Mouse (Mus musculus): ENCODE results near the gene Herpud1. TPM values are rescaled to one million over a fixed set of nuclear protein-coding genes. Genes with fewer than 3 reads are reported as not detected.

The Herpud1 gene
- polyA plus RNA-seq, 1 experiment from 2014 or later = 126 TPM

DNA sequence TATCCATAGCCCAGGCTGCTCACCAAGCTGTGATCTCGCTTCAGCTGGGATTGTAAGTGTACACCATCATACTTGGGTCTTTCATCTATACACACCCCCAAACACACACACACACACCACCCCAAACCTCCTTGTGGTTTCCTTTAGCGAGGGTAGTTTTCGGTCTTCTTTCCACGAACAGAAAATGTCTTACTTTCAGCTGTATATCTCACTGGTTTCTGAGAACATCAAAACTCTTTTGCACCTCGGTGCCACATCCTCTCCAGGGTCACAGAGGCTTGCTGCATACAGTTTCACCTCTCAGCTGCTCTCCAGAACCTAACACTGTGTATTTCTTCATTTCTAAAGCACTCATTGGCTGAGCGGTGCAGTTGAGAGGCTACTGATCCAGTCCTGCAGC, 27.3 kb downstream of the Herpud1 start:
- H3K9ac ChIP-seq (ENCODE audit: low read length) = no peak overlapping the region
- ATAC-seq (ENCODE audit: low read depth) = no peak
- H3K4me1 ChIP-seq (replicated peaks; ENCODE audit: control insufficient read depth, insufficient read depth, low read length) = no peaks in the 10 kb centered on the region
- H3K27me3 ChIP-seq (ENCODE audit: control insufficient read depth, insufficient read depth, low read depth, low read length) = no peaks in the 10 kb centered on the region
- no peak overlapping the region for H3K4me3 ChIP-seq (ENCODE audit: low read length)
- WGBS = 60% methylated on average over 6 of the region's 6 CpGs
- H3K36me3 ChIP-seq (ENCODE audit: control insufficient read depth, insufficient read depth, low read length) = no peaks in the 10 kb centered on the region
- no peak overlapping the region for H3K27ac ChIP-seq (ENCODE audit: low read length)
- H3K9me3 ChIP-seq (ENCODE audit: control insufficient read depth, low read length) = no peaks in the 10 kb centered on the region
- H3K4me2 ChIP-seq (ENCODE audit: low read depth, low read length) = no peak overlapping the region

DNA sequence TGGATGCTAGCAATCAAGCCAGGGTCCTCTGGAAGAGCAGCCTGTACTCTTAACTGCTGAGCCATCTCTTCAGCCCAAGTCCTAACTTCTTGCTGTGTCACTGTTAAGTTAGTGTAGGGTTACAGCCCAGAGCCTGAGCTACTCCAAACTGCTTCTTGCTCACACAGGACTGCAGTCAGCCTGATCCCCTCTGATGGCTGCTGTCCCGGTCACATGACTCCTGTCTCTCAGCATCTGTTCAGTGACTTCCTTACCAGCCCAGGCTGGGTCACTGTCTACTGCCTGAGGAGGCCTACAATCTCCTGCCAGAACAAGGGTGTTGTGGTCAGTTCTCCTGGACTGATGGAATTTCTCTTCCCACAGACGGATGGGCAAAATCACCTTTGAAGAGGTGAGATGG, 29.0 kb downstream of the Herpud1 start:
- H3K36me3 ChIP-seq (ENCODE audit: control insufficient read depth, insufficient read depth, low read length) = no peaks in the 10 kb centered on the region
- no peak overlapping the region for H3K4me3 ChIP-seq (ENCODE audit: low read length)
- no peaks in the 10 kb centered on the region for H3K4me1 ChIP-seq (replicated peaks; ENCODE audit: control insufficient read depth, insufficient read depth, low read length)
- no peak overlapping the region for H3K4me2 ChIP-seq (ENCODE audit: low read depth, low read length)
- no peak for ATAC-seq (ENCODE audit: low read depth)
- no peak overlapping the region for H3K9ac ChIP-seq (ENCODE audit: low read length)
- no peak overlapping the region for H3K27ac ChIP-seq (ENCODE audit: low read length)
- no peaks in the 10 kb centered on the region for H3K9me3 ChIP-seq (ENCODE audit: control insufficient read depth, low read length)
- 77% methylated on average over 2 of the region's 2 CpGs for WGBS
- H3K27me3 ChIP-seq (ENCODE audit: control insufficient read depth, insufficient read depth, low read depth, low read length) = no peaks in the 10 kb centered on the region

DNA sequence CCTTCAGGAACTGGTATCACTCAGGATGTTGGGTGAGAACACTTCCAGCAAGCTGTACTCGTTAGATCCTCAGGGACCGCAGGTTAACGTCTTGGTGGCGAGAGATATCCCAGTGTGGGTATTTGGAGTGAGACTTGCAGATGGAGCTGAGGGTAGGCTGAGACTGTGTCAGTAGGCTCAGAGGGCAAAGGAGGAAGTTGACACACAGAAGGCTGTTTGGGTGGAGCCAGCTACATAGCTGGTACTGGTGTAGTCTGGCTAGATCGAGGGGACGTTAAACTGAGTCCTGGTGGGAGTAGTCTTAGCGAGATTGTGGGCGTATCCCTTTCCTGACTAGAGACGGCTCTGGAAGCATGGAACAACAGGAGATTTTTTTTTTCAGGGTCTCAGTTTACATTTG, 31.8 kb downstream of the Herpud1 start:
- Histone ChIP-seq H3K4me1 (replicated peaks; ENCODE audit: control insufficient read depth, insufficient read depth, low read length) (no peaks in the 10 kb centered on the region), H3K9ac (ENCODE audit: low read length) (no peak overlapping the region), H3K27ac (ENCODE audit: low read length) (no peak overlapping the region), H3K4me2 (ENCODE audit: low read depth, low read length) (no peak overlapping the region), H3K4me3 (ENCODE audit: low read length) (no peak overlapping the region), H3K27me3 (ENCODE audit: control insufficient read depth, insufficient read depth, low read depth, low read length) (no peaks in the 10 kb centered on the region), H3K9me3 (ENCODE audit: control insufficient read depth, low read length) (no peaks in the 10 kb centered on the region), H3K36me3 (ENCODE audit: control insufficient read depth, insufficient read depth, low read length) (no peaks in the 10 kb centered on the region)
- 53% methylated on average over 9 of the region's 9 CpGs for WGBS
- no peak for ATAC-seq (ENCODE audit: low read depth)

DNA sequence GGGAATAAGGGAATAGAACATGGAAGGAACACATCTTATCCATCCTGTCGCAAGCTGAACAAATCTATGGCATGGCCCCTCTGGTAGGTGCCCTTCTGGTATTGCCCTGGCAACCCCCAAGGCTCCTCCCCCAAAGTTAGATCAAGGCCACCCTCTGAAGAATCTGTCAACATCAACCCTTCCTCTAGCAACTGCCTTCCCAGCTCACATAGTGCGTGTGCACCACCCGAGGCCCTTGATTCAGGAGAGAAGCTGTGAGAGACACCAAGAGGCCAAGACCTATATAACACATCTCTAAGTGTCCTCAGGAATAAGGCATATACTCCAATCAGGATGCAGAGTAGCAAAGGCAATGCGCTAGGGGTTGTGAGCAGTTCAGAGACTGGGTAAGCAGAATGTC, 36.0 kb downstream of the Herpud1 start:
- WGBS = 83% methylated on average over 4 of the region's 4 CpGs
- Histone ChIP-seq H3K36me3 (ENCODE audit: control insufficient read depth, insufficient read depth, low read length) (no peaks in the 10 kb centered on the region), H3K27ac (ENCODE audit: low read length) (no peak overlapping the region), H3K9me3 (ENCODE audit: control insufficient read depth, low read length) (no peaks in the 10 kb centered on the region), H3K4me2 (ENCODE audit: low read depth, low read length) (no peak overlapping the region), H3K4me3 (ENCODE audit: low read length) (no peak overlapping the region), H3K27me3 (ENCODE audit: control insufficient read depth, insufficient read depth, low read depth, low read length) (no peaks in the 10 kb centered on the region; the same call in 1 of the 2 replicates), H3K4me1 (replicated peaks; ENCODE audit: control insufficient read depth, insufficient read depth, low read length) (no peaks in the 10 kb centered on the region), H3K9ac (ENCODE audit: low read length) (no peak overlapping the region)
- no peak for ATAC-seq (ENCODE audit: low read depth)

DNA sequence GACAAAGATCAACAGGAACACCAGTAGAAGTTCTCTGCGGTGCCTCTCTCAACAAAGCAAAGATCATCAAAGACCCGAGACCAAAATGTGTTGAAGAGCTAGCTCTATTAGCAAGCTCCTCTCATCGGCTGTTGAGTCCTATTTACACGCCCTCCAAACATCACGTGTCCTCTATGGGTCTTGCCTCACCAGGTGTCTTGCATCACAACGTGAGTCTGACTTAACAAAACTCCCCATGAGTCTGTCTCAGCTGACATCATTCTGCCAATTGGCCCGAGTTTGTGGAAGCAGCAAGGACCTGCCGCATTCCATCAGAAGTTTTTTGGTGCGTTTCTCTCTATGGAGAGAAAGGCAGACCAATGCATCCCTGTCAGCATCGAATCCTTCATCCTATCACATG, 41.7 kb downstream of the Herpud1 start:
- Histone ChIP-seq H3K9ac (ENCODE audit: low read length) (no peak overlapping the region), H3K36me3 (ENCODE audit: control insufficient read depth, insufficient read depth, low read length) (no peaks in the 10 kb centered on the region), H3K4me2 (ENCODE audit: low read depth, low read length) (no peak overlapping the region), H3K4me1 (replicated peaks; ENCODE audit: control insufficient read depth, insufficient read depth, low read length) (no peaks in the 10 kb centered on the region), H3K4me3 (ENCODE audit: low read length) (no peak overlapping the region), H3K27ac (ENCODE audit: low read length) (no peak overlapping the region), H3K27me3 (ENCODE audit: control insufficient read depth, insufficient read depth, low read depth, low read length) (no peaks in the 10 kb centered on the region; the same call in 1 of the 2 replicates), H3K9me3 (ENCODE audit: control insufficient read depth, low read length) (no peaks in the 10 kb centered on the region)
- 40% methylated on average over 10 of the region's 10 CpGs for WGBS
- no peak for ATAC-seq (ENCODE audit: low read depth)

DNA sequence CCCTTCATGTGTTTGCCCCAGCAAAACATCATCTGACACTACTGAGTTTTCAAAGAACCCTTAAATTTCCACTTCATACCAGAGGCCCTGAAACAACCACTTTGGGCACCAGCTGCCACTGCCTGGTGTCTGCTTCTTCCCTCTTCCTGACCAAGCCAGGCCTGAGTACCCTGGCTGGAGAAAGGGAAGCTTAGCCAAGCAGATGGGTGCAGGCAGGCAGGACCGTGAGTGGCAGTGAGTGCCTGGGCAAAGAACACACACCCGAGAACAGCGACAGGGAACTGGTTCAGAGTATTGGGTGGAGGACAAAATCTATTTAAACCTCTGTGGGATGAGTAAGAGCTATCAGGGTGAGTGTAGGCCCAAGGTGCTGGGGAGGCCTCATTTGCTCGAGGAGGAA, 42.2 kb downstream of the Herpud1 start:
- Histone ChIP-seq H3K4me3 (ENCODE audit: low read length) (no peak overlapping the region), H3K27me3 (ENCODE audit: control insufficient read depth, insufficient read depth, low read depth, low read length) (no peaks in the 10 kb centered on the region; the same call in 1 of the 2 replicates), H3K36me3 (ENCODE audit: control insufficient read depth, insufficient read depth, low read length) (no peaks in the 10 kb centered on the region), H3K9ac (ENCODE audit: low read length) (no peak overlapping the region), H3K27ac (ENCODE audit: low read length) (no peak overlapping the region), H3K9me3 (ENCODE audit: control insufficient read depth, low read length) (no peaks in the 10 kb centered on the region), H3K4me1 (replicated peaks; ENCODE audit: control insufficient read depth, insufficient read depth, low read length) (no peaks in the 10 kb centered on the region), H3K4me2 (ENCODE audit: low read depth, low read length) (no peak overlapping the region)
- 63% methylated on average over 4 of the region's 4 CpGs for WGBS
- ATAC-seq (ENCODE audit: low read depth) = no peak

DNA sequence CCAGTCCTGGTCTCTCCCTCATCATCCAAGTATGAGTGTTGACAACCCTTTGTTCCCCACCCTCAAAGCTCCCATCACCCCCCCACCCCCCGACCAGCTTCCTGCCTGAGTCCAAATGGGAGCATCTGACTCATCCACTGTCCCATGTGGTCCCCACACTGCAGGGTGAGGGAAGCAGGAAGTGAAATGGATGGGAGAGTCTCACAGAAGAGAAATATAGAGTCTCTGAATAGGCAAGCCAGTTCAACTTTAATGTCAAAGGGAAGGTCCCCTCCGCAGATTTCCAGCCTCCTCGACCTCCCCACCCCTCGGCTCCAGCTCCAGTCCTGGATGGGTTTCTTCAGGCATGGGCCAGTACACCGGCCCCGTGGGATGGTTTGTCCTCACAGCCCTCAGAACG, 43.1 kb downstream of the Herpud1 start:
- 76% methylated on average over 7 of the region's 7 CpGs for WGBS
- no peak for ATAC-seq (ENCODE audit: low read depth)
- no peaks in the 10 kb centered on the region; the same call in 1 of the 2 replicates for H3K27me3 ChIP-seq (ENCODE audit: control insufficient read depth, insufficient read depth, low read depth, low read length)

DNA sequence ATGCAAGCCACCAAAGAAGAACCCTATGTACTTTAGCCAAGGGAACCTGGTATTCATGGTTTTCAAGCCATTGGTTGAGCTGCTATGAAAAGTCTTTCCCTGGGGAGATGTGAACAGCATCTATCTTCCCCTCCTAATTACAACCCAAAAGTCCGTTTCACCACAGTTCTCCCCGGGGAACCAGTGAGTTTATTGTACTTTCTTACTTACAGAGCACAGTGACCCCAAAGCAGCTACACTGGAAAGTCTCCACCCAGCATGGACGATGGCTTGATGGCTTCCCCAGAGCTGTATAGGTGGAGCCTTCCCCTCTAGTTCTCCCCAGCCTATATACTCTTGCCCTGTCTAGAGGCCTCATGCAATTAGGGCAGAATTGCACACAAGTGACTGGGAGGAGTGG, 46.0 kb downstream of the Herpud1 start:
- Histone ChIP-seq H3K4me3 (ENCODE audit: low read length) (no peak overlapping the region), H3K36me3 (ENCODE audit: control insufficient read depth, insufficient read depth, low read length) (no peaks in the 10 kb centered on the region), H3K4me2 (ENCODE audit: low read depth, low read length) (no peak overlapping the region), H3K27ac (ENCODE audit: low read length) (no peak overlapping the region), H3K9me3 (ENCODE audit: control insufficient read depth, low read length) (no peaks in the 10 kb centered on the region), H3K9ac (ENCODE audit: low read length) (no peak overlapping the region), H3K27me3 (ENCODE audit: control insufficient read depth, insufficient read depth, low read depth, low read length) (no peaks in the 10 kb centered on the region; the same call in 1 of the 2 replicates), H3K4me1 (replicated peaks; ENCODE audit: control insufficient read depth, insufficient read depth, low read length) (peaks cover 3% of the 10 kb centered on the region; the same call in 1 of the 2 replicates)
- WGBS = 66% methylated on average over 3 of the region's 3 CpGs
- no peak for ATAC-seq (ENCODE audit: low read depth)

More for the DNA sequence above, 43.1 kb downstream of the Herpud1 start:
- Histone ChIP-seq H3K4me1 (replicated peaks; ENCODE audit: control insufficient read depth, insufficient read depth, low read length) (peaks cover 3% of the 10 kb centered on the region; the same call in 1 of the 2 replicates), H3K27ac (ENCODE audit: low read length) (no peak overlapping the region), H3K9me3 (ENCODE audit: control insufficient read depth, low read length) (no peaks in the 10 kb centered on the region), H3K4me3 (ENCODE audit: low read length) (no peak overlapping the region), H3K36me3 (ENCODE audit: control insufficient read depth, insufficient read depth, low read length) (no peaks in the 10 kb centered on the region), H3K4me2 (ENCODE audit: low read depth, low read length) (no peak overlapping the region), H3K9ac (ENCODE audit: low read length) (no peak overlapping the region)

DNA sequence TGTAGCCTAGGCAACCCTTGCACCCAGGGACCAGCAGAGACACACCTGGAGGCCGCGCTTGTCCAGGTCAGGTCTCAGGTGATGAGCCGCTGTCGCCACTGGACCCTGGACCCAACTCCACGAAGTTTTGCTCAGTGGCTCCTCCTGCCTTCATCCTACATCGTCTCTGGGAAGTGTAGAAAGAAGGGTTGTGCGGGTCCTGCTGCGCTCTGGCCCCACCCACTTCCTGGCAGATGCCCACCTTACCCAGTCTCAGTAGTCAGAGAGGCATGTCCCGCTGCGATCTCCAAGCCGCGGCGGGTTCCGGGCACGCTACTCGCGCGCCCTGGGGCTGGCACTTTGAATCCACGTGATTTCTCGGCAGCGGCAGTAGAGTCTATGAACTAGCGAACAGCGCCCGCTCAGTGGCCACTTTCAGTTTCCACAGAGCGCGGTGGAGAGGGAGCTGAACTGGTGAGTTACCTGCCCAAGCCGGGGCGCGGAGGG, 47.8 kb downstream of the Herpud1 start, which contains the start of gene Nlrc5:
Nlrc5 (plus strand) TSS at position 376 of the 486 bp plus-strand sequence.
- no peak within 1 kb of the TSS for H3K27ac ChIP-seq (ENCODE audit: low read length)
- H3K4me3 ChIP-seq (ENCODE audit: low read length) = peak within 1 kb of the TSS; percentile 55
- peak; percentile 47 for ATAC-seq (ENCODE audit: low read depth)
- under 1% methylated on average over 29 of the region's 29 CpGs for WGBS
- peak within 1 kb of the TSS; percentile 60 for H3K9ac ChIP-seq (ENCODE audit: low read length)
- H3K4me1 ChIP-seq (replicated peaks; ENCODE audit: control insufficient read depth, insufficient read depth, low read length) = peaks cover 3% of the 10 kb centered on the region; the same call in 1 of the 2 replicates
- H3K36me3 ChIP-seq (ENCODE audit: control insufficient read depth, insufficient read depth, low read length) = no peaks in the 10 kb centered on the region
- no peaks in the 10 kb centered on the region; the same call in 1 of the 2 replicates for H3K27me3 ChIP-seq (ENCODE audit: control insufficient read depth, insufficient read depth, low read depth, low read length)
- no peaks in the 10 kb centered on the region for H3K9me3 ChIP-seq (ENCODE audit: control insufficient read depth, low read length)
- H3K4me2 ChIP-seq (ENCODE audit: low read depth, low read length) = peak within 1 kb of the TSS; percentile 90

DNA sequence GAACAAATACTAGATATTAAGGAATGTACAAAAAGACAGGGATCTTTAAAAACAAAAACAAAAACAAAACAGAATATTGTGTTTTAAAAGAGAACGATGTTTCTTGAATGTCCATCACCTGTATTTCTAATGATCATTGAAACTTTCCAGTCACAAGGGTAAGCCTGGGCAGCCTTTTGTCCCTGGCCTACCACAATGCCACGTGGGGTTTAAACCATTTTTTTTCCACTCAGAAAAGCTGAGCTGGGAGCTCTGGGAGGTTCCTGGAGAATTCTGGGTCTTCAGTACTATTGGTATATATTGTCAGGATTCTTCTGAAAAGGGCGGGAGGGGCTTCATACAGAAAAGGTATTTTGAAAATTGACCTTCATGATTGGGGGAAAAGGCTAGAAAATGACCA, 48.7 kb downstream of the Herpud1 start:
- 82% methylated on average over 3 of the region's 3 CpGs for WGBS
- Histone ChIP-seq H3K4me2 (ENCODE audit: low read depth, low read length) (no peak overlapping the region), H3K27ac (ENCODE audit: low read length) (no peak overlapping the region), H3K9me3 (ENCODE audit: control insufficient read depth, low read length) (no peaks in the 10 kb centered on the region), H3K36me3 (ENCODE audit: control insufficient read depth, insufficient read depth, low read length) (no peaks in the 10 kb centered on the region), H3K27me3 (ENCODE audit: control insufficient read depth, insufficient read depth, low read depth, low read length) (no peaks in the 10 kb centered on the region; the same call in 1 of the 2 replicates), H3K4me1 (replicated peaks; ENCODE audit: control insufficient read depth, insufficient read depth, low read length) (peaks cover 3% of the 10 kb centered on the region; the same call in 1 of the 2 replicates), H3K9ac (ENCODE audit: low read length) (no peak overlapping the region), H3K4me3 (ENCODE audit: low read length) (no peak overlapping the region)
- no peak for ATAC-seq (ENCODE audit: low read depth)

All from lung, embryonic 16.5 days (tissue).